Mouse (Mus musculus) T-cell, adult 2 months (primary cell): ENCODE measurements around the gene Kmt5a.
"Not testable (repeated sequence)": the region's sequence is repeated elsewhere in the genome, so short reads cannot be mapped to it uniquely, and the experiment has no call there.

Experiments used
- DNase-seq: peaks from one replicate; pipeline ENCODE4 v3.0.0; 2022; ENCODE audit warnings: low spot score

Gene Kmt5a

GRCm38 (mm10) chr5:124446301-124446881 is 6.7 kb downstream of the Kmt5a start:
- no peak for DNase-seq

- DNase-seq, result no peak
These were observed 9.8 kb downstream of the Kmt5a start for GRCm38 (mm10) chr5:124449494-124449893.

GRCm38 (mm10) chr5:124450051-124450450 is 10.3 kb downstream of the Kmt5a start:
- DNase-seq, result no peak

GRCm38 (mm10) chr5:124450641-124451340 is 11.1 kb downstream of the Kmt5a start:
- DNase-seq, result no peak

GRCm38 (mm10) chr5:124452494-124453228 is 12.9 kb downstream of the Kmt5a start:
- DNase-seq, result no peak

GRCm38 (mm10) chr5:124453339-124454081 is 13.8 kb downstream of the Kmt5a start:
- DNase-seq, result no peak

GRCm38 (mm10) chr5:124454082-124454419 is 14.3 kb downstream of the Kmt5a start:
- no peak for DNase-seq

GRCm38 (mm10) chr5:124456762-124457161 is 17.0 kb downstream of the Kmt5a start:
- no peak for DNase-seq

- not testable (repeated sequence) for DNase-seq
These were observed 21.2 kb downstream of the Kmt5a start for GRCm38 (mm10) chr5:124460922-124461321.

- DNase-seq, result no peak
These were observed 22.7 kb downstream of the Kmt5a start for GRCm38 (mm10) chr5:124462297-124463025.

- no peak for DNase-seq
These were observed 23.7 kb downstream of the Kmt5a start for GRCm38 (mm10) chr5:124463462-124463861.

GRCm38 (mm10) chr5:124464905-124465304 is 25.2 kb downstream of the Kmt5a start:
- DNase-seq, result no peak

- DNase-seq, result no peak
These were observed 28.0 kb downstream of the Kmt5a start for GRCm38 (mm10) chr5:124467766-124468165.

GRCm38 (mm10) chr5:124468365-124468764 is 28.6 kb downstream of the Kmt5a start:
- DNase-seq, result no peak

- no peak for DNase-seq
These were observed 29.8 kb downstream of the Kmt5a start for GRCm38 (mm10) chr5:124469486-124469885.

GRCm38 (mm10) chr5:124470591-124471171 is 31.0 kb downstream of the Kmt5a start:
- no peak for DNase-seq

- DNase-seq, result no peak
These were observed 39.1 kb downstream of the Kmt5a start for GRCm38 (mm10) chr5:124478873-124479204.

- no peak for DNase-seq
These were observed 40.4 kb downstream of the Kmt5a start for GRCm38 (mm10) chr5:124480119-124480518.

- no peak for DNase-seq
These were observed 42.0 kb downstream of the Kmt5a start for GRCm38 (mm10) chr5:124481714-124482113.

- peak; percentile 15 for DNase-seq
These were observed 42.8 kb downstream of the Kmt5a start for GRCm38 (mm10) chr5:124482436-124482965.

GRCm38 (mm10) chr5:124482966-124483654 is 43.4 kb downstream of the Kmt5a start, which contains the start of gene Snrnp35:
Gene Snrnp35, plus strand, starts transcription at chr5:124483134.
- DNase-seq, result peak; percentile 94
